Mouse (Mus musculus) macrophage (primary cell): Measurements from ENCODE around the gene Gm10142. TPM values are rescaled to one million over a fixed set of nuclear protein-coding genes. Genes with fewer than 3 reads are reported as not detected.

Source experiments
- polyA plus RNA-seq: library from polyadenylated mRNA; stranded (reverse); fragments of 250-400 nt; gene quantifications from 3 replicates; pipeline ENCODE4 v1.2.4, GENCODE M21; 2018; ENCODE audit warnings: inconsistent platforms

Gm10142 gene
- polyA plus RNA-seq, 1 experiment from 2014 or later = not detected

Other genes with a start within 250 kb of the Gm10142 start
- gene Fam207a, start 200.0 kb upstream of the Gm10142 start, polyA plus RNA-seq = 16.8 to 38.8 TPM (median 21.1 TPM) in 3 replicates
- gene Itgb2, start 185.6 kb upstream of the Gm10142 start, polyA plus RNA-seq = 418 to 531 TPM (median 505 TPM) in 3 replicates
- 99.5 to 103 TPM (median 102 TPM) in 3 replicates for gene Pttg1ip, start 134.1 kb upstream of the Gm10142 start, polyA plus RNA-seq
- gene Sumo3, start 109.7 kb upstream of the Gm10142 start, polyA plus RNA-seq = 105 to 245 TPM (median 141 TPM) in 3 replicates
- 3.3 TPM in 1 of 3 replicates, not detected in the others for gene Gm49325, start 109.6 kb upstream of the Gm10142 start, polyA plus RNA-seq
- 50.6 to 63.6 TPM (median 52.1 TPM) in 3 replicates for gene Ube2g2, start 93.5 kb upstream of the Gm10142 start, polyA plus RNA-seq
- not detected in 3 replicates for gene Tspear, start 29.2 kb upstream of the Gm10142 start, polyA plus RNA-seq
- gene Gm19402, start 25.1 kb upstream of the Gm10142 start, polyA plus RNA-seq = not detected in 3 replicates
- not detected in 3 replicates for gene Gm9508, start 18.6 kb upstream of the Gm10142 start, polyA plus RNA-seq
- gene Gm10272, start 9.2 kb upstream of the Gm10142 start, polyA plus RNA-seq = not detected in 3 replicates
- not detected in 3 replicates for gene Gm10024, start 4.3 kb upstream of the Gm10142 start, polyA plus RNA-seq
- not detected in 3 replicates for gene Krtap12-1, start 4.8 kb downstream of the Gm10142 start, polyA plus RNA-seq
- gene Gm10100, start 10.7 kb downstream of the Gm10142 start, polyA plus RNA-seq = not detected in 3 replicates
- not detected in 3 replicates for gene Gm18596, start 26.8 kb downstream of the Gm10142 start, polyA plus RNA-seq
- gene Gm9736, start 35.5 kb downstream of the Gm10142 start, polyA plus RNA-seq = not detected in 3 replicates
- not detected in 3 replicates for gene Gm3233, start 43.9 kb downstream of the Gm10142 start, polyA plus RNA-seq
- gene Gm3238, start 55.5 kb downstream of the Gm10142 start, polyA plus RNA-seq = not detected in 3 replicates
- gene Gm7138, start 61.1 kb downstream of the Gm10142 start, polyA plus RNA-seq = not detected in 3 replicates
- gene Gm3250, start 66.7 kb downstream of the Gm10142 start, polyA plus RNA-seq = not detected in 3 replicates
- gene Gm7137, start 72.4 kb downstream of the Gm10142 start, polyA plus RNA-seq = not detected in 3 replicates
- not detected in 3 replicates for gene Gm9639, start 79.3 kb downstream of the Gm10142 start, polyA plus RNA-seq
- gene Gm19668, start 83.3 kb downstream of the Gm10142 start, polyA plus RNA-seq = not detected in 3 replicates
- not detected in 3 replicates for gene Gm9507, start 96.0 kb downstream of the Gm10142 start, polyA plus RNA-seq
- not detected in 3 replicates for gene Gm2696, start 98.9 kb downstream of the Gm10142 start, polyA plus RNA-seq
- not detected in 3 replicates for gene Krtap10-4, start 111.3 kb downstream of the Gm10142 start, polyA plus RNA-seq
- gene Krtap10-10, start 120.1 kb downstream of the Gm10142 start, polyA plus RNA-seq = not detected in 3 replicates
- not detected in 3 replicates for gene Gm36176, start 131.0 kb downstream of the Gm10142 start, polyA plus RNA-seq
- gene Gm10318, start 137.1 kb downstream of the Gm10142 start, polyA plus RNA-seq = not detected in 3 replicates
- not detected in 3 replicates for gene Gm3285, start 146.2 kb downstream of the Gm10142 start, polyA plus RNA-seq
- 0.09 TPM in 1 of 3 replicates, not detected in the others for gene Lrrc3, start 186.7 kb downstream of the Gm10142 start, polyA plus RNA-seq